Mouse (Mus musculus): ENCODE data around the gene Gm45618.

The Gm45618 gene

DNA sequence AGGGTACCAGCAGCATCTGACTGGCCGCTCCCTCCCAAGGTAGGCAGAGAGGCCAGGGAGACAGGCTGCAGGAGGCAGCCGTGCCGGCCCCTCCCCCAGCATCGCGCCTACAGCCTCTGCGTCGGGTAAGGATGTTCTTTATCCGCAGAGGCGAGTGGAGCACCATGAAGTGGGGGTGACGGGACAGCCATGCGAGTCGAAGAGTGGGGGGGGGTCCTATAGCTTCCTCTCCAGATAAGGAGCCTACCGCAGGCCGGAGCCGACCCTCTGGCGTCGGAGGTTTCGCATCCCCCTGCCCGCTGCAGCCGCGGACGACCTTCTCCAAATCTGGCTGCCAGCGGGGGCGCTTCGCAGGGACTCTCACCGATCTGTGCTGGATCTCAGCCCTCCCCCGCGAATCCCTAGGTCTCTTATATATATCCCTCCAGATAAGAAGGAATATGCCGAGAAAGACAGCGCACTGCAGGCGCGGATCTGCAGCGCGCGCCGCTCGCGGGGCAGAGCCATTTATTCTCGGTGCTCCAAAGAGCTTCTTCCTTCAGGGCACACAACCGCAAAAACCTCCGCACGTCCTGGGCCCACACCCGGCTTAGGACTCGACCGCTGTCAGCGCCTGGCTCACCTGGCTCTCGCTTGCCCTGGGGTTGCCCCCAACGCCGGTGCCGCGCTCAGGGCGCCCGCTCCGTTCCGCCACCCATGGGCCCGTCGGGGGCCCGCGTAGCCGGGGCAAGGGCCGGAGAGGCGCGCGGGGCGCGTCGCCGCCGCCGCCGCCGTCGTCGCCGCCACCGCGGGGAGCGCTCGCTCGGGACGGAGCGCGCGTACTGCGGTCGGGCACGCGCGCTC lies 26.0 kb downstream of the Gm45618 start:
- DNase-seq (ENCODE audit: low read depth, low spot score): no peak

DNA sequence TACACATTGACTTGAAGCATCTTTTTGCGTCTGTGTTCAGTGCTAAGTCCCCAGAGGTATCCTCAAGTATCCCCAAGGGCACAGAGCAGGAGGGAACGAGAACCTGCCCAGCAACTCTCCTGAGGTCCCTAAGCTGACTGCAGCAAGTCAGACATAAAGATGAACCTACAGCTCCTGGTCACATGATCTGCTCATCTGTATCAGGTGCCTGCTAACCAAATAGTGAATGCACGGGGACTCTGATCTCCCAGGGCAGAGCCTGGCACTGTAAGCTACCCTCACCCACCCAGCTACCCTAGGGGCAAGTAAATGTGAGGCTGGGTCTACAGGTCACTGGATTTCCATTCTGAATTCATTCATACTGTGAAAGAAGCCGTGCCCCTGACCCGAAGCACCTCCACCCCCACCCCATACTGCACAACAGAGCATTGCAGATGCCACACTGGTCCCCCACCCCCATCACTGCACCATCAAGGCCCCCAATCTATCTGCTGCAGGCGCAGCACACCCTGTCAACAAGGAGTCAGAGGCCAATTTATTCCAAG lies 26.8 kb downstream of the Gm45618 start:
- DNase-seq (ENCODE audit: low read depth, low spot score): no peak

DNA sequence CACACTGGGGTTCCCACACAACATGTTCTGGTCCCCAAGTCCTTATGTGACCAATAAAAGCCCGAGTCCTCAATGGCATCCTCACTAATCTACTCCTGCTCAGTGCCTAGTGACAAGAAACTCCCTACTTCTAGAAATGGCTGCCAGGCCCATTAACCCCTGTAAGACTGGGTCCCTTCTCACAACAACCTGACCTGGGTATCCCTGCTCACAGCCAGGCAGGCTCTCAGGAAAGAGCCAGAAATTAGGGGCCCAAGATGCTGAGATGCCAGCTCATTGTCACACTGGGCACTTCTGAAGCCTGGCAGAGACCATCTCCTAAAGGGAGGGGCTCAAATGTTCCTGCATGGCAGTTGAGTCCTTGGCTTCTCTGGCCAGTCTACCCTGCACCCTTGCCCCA lies 27.5 kb downstream of the Gm45618 start:
- DNase-seq (ENCODE audit: low read depth, low spot score): no peak

DNA sequence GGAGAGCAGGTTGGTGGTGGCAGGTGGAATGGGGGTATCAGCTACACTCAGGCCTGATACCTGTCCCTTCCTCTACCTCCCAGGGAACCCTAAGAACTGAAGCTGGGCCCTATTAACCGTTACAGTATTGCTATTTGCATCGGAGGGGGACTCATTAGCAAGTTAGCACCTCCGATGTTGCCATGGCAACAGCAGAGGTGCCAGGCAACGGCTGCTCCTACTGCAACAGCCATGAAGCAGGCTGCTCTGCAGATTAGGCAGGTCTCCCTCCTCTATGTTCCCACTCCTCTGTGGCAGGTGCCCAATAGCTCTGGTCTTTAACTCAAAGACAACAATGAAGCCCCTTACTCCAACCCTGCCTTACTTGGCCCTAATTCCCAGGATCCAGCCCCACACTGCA lies 28.7 kb downstream of the Gm45618 start:
- no peak for DNase-seq (ENCODE audit: low read depth, low spot score)

DNA sequence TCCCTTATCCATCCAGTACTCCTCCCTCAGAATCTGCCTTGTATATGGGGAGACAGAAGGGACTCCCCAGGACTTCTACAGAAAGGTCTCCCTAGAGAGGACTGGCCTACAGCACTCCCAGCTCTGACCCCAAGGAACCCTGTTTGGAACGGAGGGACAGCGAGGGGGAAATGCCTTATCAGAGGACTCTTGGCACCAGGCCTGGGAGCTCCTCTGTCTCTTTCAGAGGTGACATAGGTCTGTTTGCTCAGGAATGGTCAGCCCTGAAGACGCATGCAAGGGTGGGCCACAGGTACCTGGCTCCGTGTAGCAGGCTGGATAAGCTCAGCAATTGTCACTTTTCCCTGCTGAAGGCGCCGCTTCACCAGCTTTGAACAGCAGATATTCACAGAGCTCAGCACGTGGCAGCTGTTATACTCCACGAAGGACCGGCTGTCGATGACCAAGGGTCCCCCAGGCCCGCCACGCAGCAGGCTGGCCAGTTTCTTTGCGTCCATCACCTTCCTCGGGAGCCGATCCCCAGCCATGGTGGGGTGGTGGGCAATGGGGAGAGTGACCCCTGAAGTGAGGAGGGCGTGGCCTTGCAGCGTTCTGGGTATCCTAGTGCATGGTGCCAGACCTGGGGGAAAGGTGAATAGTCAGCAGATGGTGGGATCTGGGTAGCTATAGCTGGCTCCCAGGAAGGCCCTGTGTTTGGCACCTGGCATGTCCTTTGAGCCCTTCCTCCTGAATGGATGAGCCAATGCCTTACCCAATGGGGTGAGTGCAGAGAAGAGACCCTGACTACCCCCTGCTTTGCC lies 30.7 kb downstream of the Gm45618 start:
- no peak for DNase-seq (ENCODE audit: low read depth, low spot score)

DNA sequence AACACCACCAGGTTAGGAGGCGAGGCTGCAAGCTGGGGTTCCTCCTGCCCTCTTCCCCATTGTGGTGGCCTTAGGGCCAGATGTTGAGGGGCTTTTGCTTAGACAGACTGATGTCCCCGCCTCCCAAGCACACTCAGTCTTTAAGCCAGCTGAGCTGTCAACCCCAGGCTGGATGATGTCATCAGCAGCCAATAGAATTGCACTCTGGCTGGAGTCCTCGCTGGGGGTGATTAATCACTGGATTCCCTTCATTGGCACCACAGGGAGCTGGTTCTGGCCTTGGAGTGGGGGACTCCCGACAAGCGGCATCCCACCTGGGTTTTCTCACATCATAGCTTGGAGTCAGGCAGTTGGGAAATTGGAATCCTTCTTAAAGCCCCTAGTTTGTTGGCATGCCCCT lies 31.6 kb downstream of the Gm45618 start:
- DNase-seq (ENCODE audit: low read depth, low spot score): peak; percentile 48

DNA sequence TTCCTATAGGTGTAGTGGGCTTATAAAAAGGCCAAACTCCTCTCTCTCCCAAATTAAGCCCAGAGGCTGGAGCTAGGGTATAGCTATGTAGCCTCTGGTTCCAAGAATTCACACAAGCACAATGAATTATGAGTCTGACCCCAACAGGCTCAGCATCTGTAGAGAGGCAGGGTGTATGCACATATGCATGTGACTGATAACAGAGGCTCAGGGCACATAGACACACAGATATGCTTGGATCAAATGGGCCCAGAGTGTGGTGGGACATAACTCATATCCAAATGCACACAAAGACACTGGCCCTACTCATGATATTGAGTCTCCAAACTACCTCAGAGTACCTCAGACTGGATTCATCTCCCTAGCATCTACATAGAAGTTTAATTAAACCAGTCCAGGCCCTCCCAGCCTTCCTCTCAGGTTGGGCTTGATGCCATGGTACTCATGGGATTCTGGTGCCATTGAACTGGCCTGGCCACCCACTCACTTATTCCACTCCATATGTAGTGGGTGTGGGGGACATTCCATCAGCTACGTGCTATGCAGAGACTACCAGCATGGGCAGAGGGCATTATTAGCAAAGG lies 33.4 kb downstream of the Gm45618 start:
- no peak for DNase-seq (ENCODE audit: low read depth, low spot score)

DNA sequence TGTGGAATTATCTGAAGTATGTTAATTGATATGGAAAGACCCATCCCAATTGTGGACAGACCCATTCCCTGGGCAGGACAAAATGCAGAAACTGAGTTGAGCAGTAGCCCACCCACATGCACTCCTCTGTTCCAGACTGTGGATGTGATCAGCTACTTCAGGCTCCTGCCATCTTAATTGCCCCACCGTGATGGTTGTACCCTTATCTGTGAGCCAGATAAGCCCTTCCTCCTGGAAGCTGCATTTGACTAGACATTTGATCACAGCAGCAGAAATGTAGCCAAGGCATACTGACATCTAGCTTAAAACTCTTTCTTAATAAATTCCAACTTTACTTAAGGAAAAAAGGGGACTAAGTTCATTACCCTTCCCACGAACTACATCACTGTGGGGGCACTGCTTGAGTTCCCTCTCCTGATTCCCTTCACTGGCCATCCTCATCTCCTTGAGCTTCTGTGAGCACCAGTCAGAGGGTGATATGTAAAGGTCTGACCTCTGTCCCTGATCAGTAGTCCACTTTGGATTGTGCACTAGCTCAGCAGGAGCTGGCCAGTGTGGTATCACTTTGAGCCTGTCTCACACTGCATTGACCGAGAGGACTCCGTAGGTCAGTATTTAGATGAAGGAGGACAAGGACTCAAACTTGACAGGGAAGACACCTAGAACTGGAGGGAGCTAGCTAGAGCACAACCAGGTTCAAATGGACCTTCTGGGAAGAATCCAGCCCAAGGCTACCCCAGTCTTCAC lies 34.2 kb downstream of the Gm45618 start:
- no peak for DNase-seq (ENCODE audit: low read depth, low spot score)

DNA sequence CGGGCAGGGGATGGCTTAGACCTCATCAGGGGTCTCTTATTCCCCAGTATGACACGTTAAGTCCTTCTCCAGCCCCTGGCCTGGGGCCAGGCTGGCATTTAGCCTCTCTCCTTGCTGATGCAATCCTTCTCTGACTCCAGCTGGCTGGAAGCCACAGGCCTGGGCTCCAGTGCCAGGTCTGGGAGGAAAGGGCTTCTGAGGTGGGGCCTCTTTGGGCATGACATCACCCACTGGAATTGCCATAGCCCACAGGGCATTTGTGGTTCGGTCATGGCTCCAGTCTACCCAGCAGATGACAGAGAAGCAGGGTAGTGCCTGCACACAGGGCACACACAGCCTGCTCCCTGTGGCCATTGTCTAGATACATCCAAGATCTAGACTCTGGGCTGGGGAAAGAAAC lies 35.7 kb downstream of the Gm45618 start:
- peak; percentile 87 for DNase-seq (ENCODE audit: low read depth, low spot score)

DNA sequence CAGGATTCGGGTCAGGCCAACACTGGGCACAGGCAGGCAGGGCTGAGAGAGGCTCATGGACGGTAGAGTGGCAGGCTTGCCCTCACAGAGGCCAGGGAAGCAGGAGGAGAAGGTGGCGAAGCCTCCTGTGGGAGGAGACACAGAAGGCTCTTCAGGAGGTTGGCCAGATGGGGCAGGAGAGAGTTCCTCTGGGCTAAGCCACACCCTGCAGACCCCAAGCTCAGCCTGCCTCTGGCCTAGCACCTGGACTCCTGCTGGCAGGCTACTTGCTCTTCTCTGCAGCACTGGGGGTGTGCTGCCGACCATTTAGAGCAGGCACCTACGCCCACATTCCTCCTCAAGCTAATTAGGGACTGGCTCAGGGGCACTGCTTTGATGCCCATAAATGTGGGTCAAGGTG lies 36.1 kb downstream of the Gm45618 start:
- DNase-seq (ENCODE audit: low read depth, low spot score): peak; percentile 85

DNA sequence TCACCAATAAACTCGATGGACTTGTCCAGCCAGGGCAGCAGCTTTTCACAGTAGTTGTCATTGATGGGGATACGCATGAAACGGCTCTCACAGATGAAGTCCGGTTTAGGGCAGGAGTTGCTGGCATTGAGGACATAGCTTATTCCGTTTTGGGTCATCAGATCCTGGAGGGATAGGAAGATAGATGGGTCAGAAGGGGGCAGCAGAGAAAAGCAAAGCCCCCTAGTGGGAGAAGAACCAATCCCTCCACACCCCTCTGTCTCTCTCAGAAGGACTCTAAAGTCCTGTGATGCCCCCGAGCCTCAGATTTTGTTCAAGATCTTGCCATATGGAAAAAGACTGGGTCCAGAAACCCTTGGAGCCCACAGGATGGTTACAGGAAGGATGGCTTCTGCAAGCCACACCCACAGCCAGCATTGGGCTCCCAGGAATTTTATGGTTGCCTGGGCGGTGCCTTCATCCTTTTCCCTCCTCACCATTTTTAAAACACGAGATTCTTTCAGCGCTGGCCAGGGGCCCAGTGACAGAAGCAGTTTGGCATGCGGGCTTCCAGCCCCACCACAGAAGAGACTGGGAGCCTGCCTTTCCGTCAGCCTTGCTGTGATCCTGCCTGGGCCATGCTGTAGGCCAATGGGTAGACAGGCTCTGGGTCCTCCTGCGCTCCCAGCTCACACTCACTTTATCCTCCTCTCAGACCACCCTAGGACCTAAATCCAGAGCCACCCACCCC lies 36.8 kb downstream of the Gm45618 start:
- DNase-seq (ENCODE audit: low read depth, low spot score): peak; percentile 95

DNA sequence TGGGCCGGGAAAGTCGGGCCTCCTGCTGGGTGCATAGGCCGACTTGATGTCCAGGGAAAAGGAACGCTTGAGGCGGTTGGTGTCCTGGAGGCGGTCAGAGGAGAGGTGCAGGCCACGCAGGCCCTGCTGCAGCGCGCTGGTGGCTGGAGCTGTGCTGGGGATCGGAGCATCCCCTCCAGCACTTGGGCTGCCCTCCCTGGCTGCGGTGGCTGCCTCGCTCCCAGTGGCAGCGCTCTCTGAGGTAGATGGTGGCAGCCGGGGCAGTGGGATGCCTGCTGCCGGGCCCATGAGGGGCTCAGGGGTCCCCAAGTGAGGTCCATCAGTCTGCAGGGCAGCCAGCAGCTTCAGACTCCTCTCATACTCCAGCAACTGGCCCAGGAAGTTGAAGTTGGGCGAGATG lies 37.9 kb downstream of the Gm45618 start:
- DNase-seq (ENCODE audit: low read depth, low spot score): no peak

DNA sequence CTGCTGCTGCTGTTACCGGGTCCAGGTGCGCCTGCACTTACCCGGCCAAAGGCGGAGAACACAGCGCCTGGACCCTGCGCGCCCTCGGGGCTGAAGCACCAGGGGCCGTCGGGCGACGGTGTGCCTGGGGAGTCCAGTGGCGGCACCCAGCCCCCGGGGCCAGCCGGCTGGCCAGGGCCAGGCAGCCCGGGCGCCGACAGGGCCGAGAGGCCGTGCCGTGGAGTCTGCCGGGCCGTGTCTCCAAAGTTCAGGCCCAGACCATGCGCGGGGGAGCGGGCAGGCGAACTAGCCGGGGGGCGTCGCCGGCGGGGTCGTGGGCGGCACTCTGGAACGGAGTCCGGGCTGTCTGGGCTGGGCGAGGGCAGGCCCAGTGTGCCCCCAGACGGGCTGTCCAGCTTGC lies 38.4 kb downstream of the Gm45618 start:
- no peak for DNase-seq (ENCODE audit: low read depth, low spot score)

DNA sequence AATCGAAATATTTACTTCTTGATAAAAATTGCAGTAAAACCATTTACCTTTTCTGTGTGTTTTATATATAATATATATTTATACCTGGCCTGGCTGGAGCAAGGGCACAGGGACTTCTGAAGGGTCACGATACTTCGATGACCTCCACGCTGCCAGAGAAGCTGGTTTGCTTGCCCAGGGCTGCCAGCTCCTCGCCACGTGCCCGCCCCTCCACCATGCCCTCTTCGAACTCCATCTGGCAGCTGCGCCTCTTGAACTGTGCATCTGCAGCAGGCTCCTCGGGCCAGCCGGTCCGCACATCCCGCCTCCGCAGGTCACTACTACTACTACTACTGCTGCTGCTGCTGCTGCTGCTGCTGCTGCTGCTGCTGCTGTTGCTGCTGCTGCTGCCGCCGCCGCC lies 38.8 kb downstream of the Gm45618 start:
- no peak for DNase-seq (ENCODE audit: low read depth, low spot score)

DNA sequence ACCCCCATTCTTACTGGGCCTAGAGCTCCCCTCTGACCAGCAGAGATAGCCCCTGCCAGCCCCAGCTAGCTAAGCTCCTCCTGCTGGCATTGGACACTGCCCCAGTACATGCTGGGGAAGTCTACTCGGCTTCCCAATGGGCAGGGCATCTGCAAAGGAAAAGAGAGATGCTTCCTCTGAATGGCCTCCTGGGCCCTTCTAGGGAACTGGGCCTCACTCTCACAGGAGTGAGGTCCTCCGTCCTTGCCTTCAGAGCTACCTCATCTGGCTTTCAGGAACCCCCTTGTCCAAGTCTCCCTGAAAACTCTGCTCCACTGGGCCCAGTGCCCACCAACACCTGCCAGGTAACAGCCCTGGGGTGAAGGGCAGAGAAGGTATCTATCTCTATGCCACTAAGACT lies 39.7 kb downstream of the Gm45618 start:
- no peak for DNase-seq (ENCODE audit: low read depth, low spot score)

DNA sequence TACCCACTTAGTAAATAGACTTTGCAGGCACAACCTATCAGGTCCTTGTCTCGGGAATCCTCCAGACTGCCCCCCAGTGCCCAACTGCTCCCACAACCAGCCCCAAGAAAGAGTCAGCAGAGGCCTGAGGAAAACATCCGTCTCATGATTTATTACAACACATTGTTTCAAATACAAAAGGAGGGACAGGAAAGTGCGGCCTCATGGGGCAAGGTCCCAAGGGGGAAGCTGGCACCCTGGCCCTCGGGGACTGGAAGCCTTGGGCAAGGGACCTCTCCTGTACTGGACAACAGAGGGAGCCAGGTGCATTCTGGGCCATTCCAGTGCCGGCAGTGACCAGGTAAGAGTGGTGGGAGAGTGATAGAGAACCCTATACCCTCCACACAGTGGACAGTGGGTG lies 41.2 kb downstream of the Gm45618 start:
- no peak for DNase-seq (ENCODE audit: low read depth, low spot score)

DNA sequence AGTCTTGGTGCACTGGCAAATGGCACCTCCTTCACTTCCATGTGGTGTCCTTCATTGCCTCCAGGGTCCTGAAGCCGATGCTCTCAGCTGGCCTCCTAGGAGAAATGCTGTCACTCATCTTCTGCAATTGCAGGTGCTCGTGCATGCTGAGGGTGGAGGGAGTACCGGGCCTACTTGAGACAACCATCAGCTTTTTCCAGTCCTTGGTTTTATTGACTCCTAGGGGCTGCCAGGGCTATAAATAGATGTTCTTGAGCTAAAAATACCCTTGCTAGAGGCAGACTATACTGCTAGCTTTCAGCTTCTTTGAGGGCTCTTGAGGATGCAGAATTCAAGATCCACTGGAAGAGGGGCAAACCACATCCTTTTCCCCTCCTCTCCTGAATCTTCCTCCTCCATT lies 43.4 kb downstream of the Gm45618 start:
- DNase-seq (ENCODE audit: low read depth, low spot score): no peak

DNA sequence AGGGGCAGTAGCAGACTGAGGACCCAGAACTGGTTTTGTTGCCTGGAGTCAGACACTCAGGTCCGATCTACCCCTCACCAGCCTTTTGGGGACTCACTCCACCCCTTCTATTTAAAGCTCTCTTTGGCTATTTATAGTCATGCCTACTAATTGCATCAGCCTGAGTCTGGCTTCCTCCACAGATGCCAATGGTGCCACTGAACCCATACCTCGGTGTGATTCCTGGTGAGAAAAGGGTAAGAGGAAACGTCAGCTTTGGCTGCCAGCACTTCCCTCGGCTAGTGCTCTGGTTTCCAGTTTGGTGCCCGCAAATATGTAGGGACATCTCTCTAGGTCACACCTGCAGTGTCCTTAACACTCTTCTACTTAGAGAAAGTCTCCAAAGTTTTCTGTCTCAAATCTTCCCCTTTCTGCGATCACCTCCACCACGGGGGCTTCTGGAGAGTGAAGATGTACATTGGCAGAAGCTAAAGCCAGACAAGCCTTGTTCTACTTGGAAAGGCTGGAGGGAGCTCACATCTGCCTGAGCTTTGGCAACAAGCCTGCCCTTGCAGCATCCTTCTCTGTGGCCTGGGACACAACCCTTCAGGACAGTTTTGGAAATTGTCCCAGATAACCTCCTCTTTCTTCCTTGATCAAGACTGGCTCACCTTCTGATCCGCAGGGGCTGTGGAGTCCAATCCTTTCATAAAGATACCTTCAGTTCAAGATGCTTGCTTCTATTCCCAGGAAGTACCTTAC lies 46.2 kb downstream of the Gm45618 start:
- DNase-seq (ENCODE audit: low read depth, low spot score): no peak

DNA sequence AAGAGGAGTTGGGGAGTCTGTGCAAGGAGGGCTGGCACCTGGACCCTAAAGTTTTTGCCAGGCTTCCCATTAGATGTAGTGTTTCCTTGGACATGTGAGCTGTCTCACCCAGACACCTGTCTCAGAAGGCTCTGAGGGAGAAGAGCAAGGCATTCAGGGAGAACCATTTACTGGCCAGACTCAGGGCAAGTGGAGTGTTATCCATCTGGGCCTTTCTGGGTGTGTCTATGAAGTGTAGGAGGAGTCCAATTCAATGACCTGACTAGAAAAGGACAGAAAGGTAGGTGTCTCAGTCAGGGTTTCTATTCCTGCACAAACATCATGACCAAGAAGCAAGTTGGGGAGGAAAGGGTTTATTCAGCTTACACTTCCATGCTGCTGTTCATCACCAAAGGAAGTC lies 48.8 kb downstream of the Gm45618 start:
- no peak for DNase-seq (ENCODE audit: low read depth, low spot score)

DNA sequence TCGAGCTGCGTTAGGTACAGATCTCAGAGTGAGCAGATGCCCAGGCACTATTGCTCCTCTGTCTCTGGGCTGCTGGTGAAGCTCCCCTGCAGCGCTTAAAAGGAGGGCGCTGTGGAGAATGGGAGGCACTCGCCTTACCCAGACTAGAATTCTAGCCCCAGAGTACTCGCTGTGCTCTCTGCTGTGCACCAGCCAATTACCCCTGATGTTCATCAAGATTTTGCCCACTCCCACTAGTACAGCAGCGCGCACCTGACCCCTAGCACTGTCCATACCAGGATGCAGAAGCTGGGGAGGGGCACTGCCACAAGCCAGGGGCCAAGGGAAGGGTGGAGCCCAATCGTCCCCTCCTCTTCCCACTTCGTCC lies 49.3 kb downstream of the Gm45618 start:
- DNase-seq (ENCODE audit: low read depth, low spot score): no peak

Measured in 3T3-L1 (cell line).